Mouse (Mus musculus): Measurements from ENCODE around the gene Aipl1. TPM values are rescaled to one million over a fixed set of nuclear protein-coding genes. Genes with fewer than 3 reads are reported as not detected.

Gene Aipl1
- polyA plus RNA-seq, 1 experiment from 2014 or later: 0.39 TPM

- H3K36me3 ChIP-seq: no peaks in the 10 kb centered on the region
- no peak overlapping the region for H3K4me3 ChIP-seq
- no peak overlapping the region for H3K27ac ChIP-seq
- H3K27me3 ChIP-seq (ENCODE audit: low read depth, poor library complexity, severe bottlenecking): peaks cover 28% of the 10 kb centered on the region
- DNase-seq (ENCODE audit: low spot score): no peak
- H3K4me1 ChIP-seq: peaks cover 5% of the 10 kb centered on the region
- no peaks in the 10 kb centered on the region for H3K9me3 ChIP-seq (replicated peaks)
- WGBS: 49% methylated on average over 5 of the region's 5 CpGs
Observed at GRCm38 (mm10) chr11:72025843-72026242, 11.5 kb downstream of the Aipl1 start.

GRCm38 (mm10) chr11:72024193-72024781 lies 13.0 kb downstream of the Aipl1 start:
- Histone ChIP-seq H3K9me3 (replicated peaks) (no peaks in the 10 kb centered on the region), H3K36me3 (no peaks in the 10 kb centered on the region), H3K4me1 (peaks cover 4% of the 10 kb centered on the region), H3K27me3 (ENCODE audit: low read depth, poor library complexity, severe bottlenecking) (peaks cover 14% of the 10 kb centered on the region), H3K4me3 (no peak overlapping the region), H3K27ac (no peak overlapping the region)
- DNase-seq (ENCODE audit: low spot score): peak; percentile 63
- WGBS: 32% methylated on average over 5 of the region's 5 CpGs

- H3K36me3 ChIP-seq: no peaks in the 10 kb centered on the region
- H3K4me3 ChIP-seq: no peak overlapping the region
- no peak for DNase-seq (ENCODE audit: low spot score)
- peaks cover 8% of the 10 kb centered on the region; the same call in 1 of the 2 replicates for H3K27me3 ChIP-seq (ENCODE audit: low read depth, poor library complexity, severe bottlenecking)
- H3K4me1 ChIP-seq: no peaks in the 10 kb centered on the region; the same call in 1 of the 2 replicates
- H3K27ac ChIP-seq: no peak overlapping the region
- H3K9me3 ChIP-seq (replicated peaks): no peaks in the 10 kb centered on the region
- WGBS: 44% methylated on average over 9 of the region's 10 CpGs
Observed at GRCm38 (mm10) chr11:72023581-72023980, 13.7 kb downstream of the Aipl1 start.

- no peaks in the 10 kb centered on the region for H3K9me3 ChIP-seq (replicated peaks)
- no peak for DNase-seq (ENCODE audit: low spot score)
- H3K27ac ChIP-seq: no peak overlapping the region
- no peak overlapping the region for H3K4me3 ChIP-seq
- H3K27me3 ChIP-seq (ENCODE audit: low read depth, poor library complexity, severe bottlenecking): peaks cover 8% of the 10 kb centered on the region; the same call in 1 of the 2 replicates
- 90% methylated on average over 6 of the region's 6 CpGs for WGBS
- H3K36me3 ChIP-seq: no peaks in the 10 kb centered on the region
- H3K4me1 ChIP-seq: no peaks in the 10 kb centered on the region; the same call in 1 of the 2 replicates
Observed at GRCm38 (mm10) chr11:72022827-72023226, 14.5 kb downstream of the Aipl1 start.

GRCm38 (mm10) chr11:72021015-72021414 lies 16.3 kb downstream of the Aipl1 start:
- H3K27me3 ChIP-seq (ENCODE audit: low read depth, poor library complexity, severe bottlenecking): no peaks in the 10 kb centered on the region; the same call in 1 of the 2 replicates
- no peak overlapping the region for H3K4me3 ChIP-seq
- H3K9me3 ChIP-seq (replicated peaks): no peaks in the 10 kb centered on the region
- no peaks in the 10 kb centered on the region; the same call in 1 of the 2 replicates for H3K4me1 ChIP-seq
- no peaks in the 10 kb centered on the region for H3K36me3 ChIP-seq
- no peak overlapping the region for H3K27ac ChIP-seq
- 78% methylated on average over 4 of the region's 4 CpGs for WGBS
- no peak for DNase-seq (ENCODE audit: low spot score)

GRCm38 (mm10) chr11:72017253-72017601 lies 20.1 kb downstream of the Aipl1 start:
- no peaks in the 10 kb centered on the region for H3K9me3 ChIP-seq (replicated peaks)
- H3K4me1 ChIP-seq: no peaks in the 10 kb centered on the region
- H3K4me3 ChIP-seq: no peak overlapping the region
- H3K27ac ChIP-seq: no peak overlapping the region
- no peaks in the 10 kb centered on the region; the same call in 1 of the 2 replicates for H3K27me3 ChIP-seq (ENCODE audit: low read depth, poor library complexity, severe bottlenecking)
- 82% methylated on average over 9 of the region's 9 CpGs for WGBS
- DNase-seq (ENCODE audit: low spot score): no peak
- H3K36me3 ChIP-seq: no peaks in the 10 kb centered on the region

- Histone ChIP-seq H3K36me3 (no peaks in the 10 kb centered on the region), H3K4me1 (peaks cover 4% of the 10 kb centered on the region), H3K27me3 (ENCODE audit: low read depth, poor library complexity, severe bottlenecking) (no peaks in the 10 kb centered on the region; the same call in 1 of the 2 replicates), H3K9me3 (replicated peaks) (no peaks in the 10 kb centered on the region), H3K27ac (no peak overlapping the region), H3K4me3 (no peak overlapping the region)
- DNase-seq (ENCODE audit: low spot score): no peak
- WGBS: 80% methylated on average over 13 of the region's 13 CpGs
Observed at GRCm38 (mm10) chr11:72016518-72017252, 20.6 kb downstream of the Aipl1 start.

- H3K36me3 ChIP-seq: no peaks in the 10 kb centered on the region
- no peak overlapping the region for H3K4me3 ChIP-seq
- peaks cover 5% of the 10 kb centered on the region; the same call in 1 of the 2 replicates for H3K27me3 ChIP-seq (ENCODE audit: low read depth, poor library complexity, severe bottlenecking)
- DNase-seq (ENCODE audit: low spot score): no peak
- H3K27ac ChIP-seq: no peak overlapping the region
- no peaks in the 10 kb centered on the region for H3K9me3 ChIP-seq (replicated peaks)
- 92% methylated on average over 4 of the region's 4 CpGs for WGBS
- H3K4me1 ChIP-seq: peaks cover 10% of the 10 kb centered on the region
Observed at GRCm38 (mm10) chr11:72014674-72015073, 22.6 kb downstream of the Aipl1 start.

GRCm38 (mm10) chr11:72011955-72012354 lies 25.4 kb downstream of the Aipl1 start:
- H3K9me3 ChIP-seq (replicated peaks): no peaks in the 10 kb centered on the region
- 0 out of 2 replicates have a peak, but pooled peaks cover 5% of the 10 kb centered on the region for H3K27me3 ChIP-seq (ENCODE audit: low read depth, poor library complexity, severe bottlenecking)
- 85% methylated on average over 1 of the region's 1 CpGs for WGBS
- no peak overlapping the region for H3K27ac ChIP-seq
- H3K36me3 ChIP-seq: no peaks in the 10 kb centered on the region
- peaks cover 10% of the 10 kb centered on the region for H3K4me1 ChIP-seq
- no peak for DNase-seq (ENCODE audit: low spot score)
- H3K4me3 ChIP-seq: no peak overlapping the region

GRCm38 (mm10) chr11:72010940-72011722 lies 26.2 kb downstream of the Aipl1 start:
- no peak overlapping the region for H3K27ac ChIP-seq

GRCm38 (mm10) chr11:72010367-72010766 lies 26.9 kb downstream of the Aipl1 start:
- DNase-seq (ENCODE audit: low spot score): no peak
- 76% methylated on average over 5 of the region's 5 CpGs for WGBS
- H3K27ac ChIP-seq: no peak overlapping the region

More at GRCm38 (mm10) chr11:72010940-72011722, 26.2 kb downstream of the Aipl1 start:
- WGBS: 75% methylated on average over 9 of the region's 9 CpGs
- Histone ChIP-seq H3K4me1 (peaks cover 10% of the 10 kb centered on the region), H3K4me3 (no peak overlapping the region), H3K27me3 (ENCODE audit: low read depth, poor library complexity, severe bottlenecking) (0 out of 2 replicates have a peak, but pooled peaks cover 5% of the 10 kb centered on the region), H3K36me3 (no peaks in the 10 kb centered on the region), H3K9me3 (replicated peaks) (no peaks in the 10 kb centered on the region)
- no peak for DNase-seq (ENCODE audit: low spot score)

GRCm38 (mm10) chr11:72005547-72005946 lies 31.8 kb downstream of the Aipl1 start:
- DNase-seq (ENCODE audit: low spot score): no peak
- Histone ChIP-seq H3K27me3 (ENCODE audit: low read depth, poor library complexity, severe bottlenecking) (0 out of 2 replicates have a peak, but pooled peaks cover 2% of the 10 kb centered on the region), H3K4me3 (no peak overlapping the region), H3K9me3 (replicated peaks) (no peaks in the 10 kb centered on the region), H3K4me1 (peaks cover 6% of the 10 kb centered on the region; the same call in 1 of the 2 replicates), H3K27ac (no peak overlapping the region), H3K36me3 (no peaks in the 10 kb centered on the region)
- WGBS: 91% methylated on average over 6 of the region's 6 CpGs

More at GRCm38 (mm10) chr11:72010367-72010766, 26.9 kb downstream of the Aipl1 start:
- H3K4me3 ChIP-seq: no peak overlapping the region
- no peaks in the 10 kb centered on the region for H3K36me3 ChIP-seq
- peaks cover 10% of the 10 kb centered on the region for H3K4me1 ChIP-seq
- no peaks in the 10 kb centered on the region for H3K9me3 ChIP-seq (replicated peaks)
- 0 out of 2 replicates have a peak, but pooled peaks cover 5% of the 10 kb centered on the region for H3K27me3 ChIP-seq (ENCODE audit: low read depth, poor library complexity, severe bottlenecking)

Measured in limb, embryonic 10.5 days (tissue).